Mouse (Mus musculus) gastrocnemius, postnatal 4 days (tissue): ENCODE results near the gene Sall4. TPM values are rescaled to one million over a fixed set of nuclear protein-coding genes. Genes with fewer than 3 reads are reported as not detected.

Source experiments
- DNase-seq, 2 experiments: peaks; one replicate each; pipeline ENCODE4 v3.0.0; 2021 to 2022; ENCODE audit warnings: low spot score in 2 of 2, mixed read lengths in 2 of 2
- long read RNA-seq, 2 experiments: library from polyadenylated mRNA; stranded (forward); transcript quantifications; one replicate each; pipeline ENCODE4 v2.0.0; 2021
- total RNA-seq, 2 experiments: library from RNA; stranded (reverse); gene quantifications; 2 replicates each; pipeline ENCODE4 v1.2.3; 2021

Gene Sall4
- under 1 TPM; 0.31 to 0.39 TPM for total RNA-seq
- long read RNA-seq, experiment 1, result 0 reads
- long read RNA-seq, experiment 2, partial matches to known transcripts, result 0 of 1 reads
- long read RNA-seq, experiment 2, other reads (novel, unspliced or antisense), result 0 of 1 reads

GRCm38 (mm10) chr2:168767582-168767981 is at the start of gene Sall4:
Sall4 (minus strand) TSS chr2:168767943.
- no peak for DNase-seq

- DNase-seq, result no peak
Observed at GRCm38 (mm10) chr2:168813243-168813642, 45.5 kb upstream of the Sall4 start.

GRCm38 (mm10) chr2:168809895-168810294 is 42.2 kb upstream of the Sall4 start:
- no peak for DNase-seq

GRCm38 (mm10) chr2:168807681-168808080 is 39.9 kb upstream of the Sall4 start:
- no peak for DNase-seq

GRCm38 (mm10) chr2:168803849-168804248 is 36.1 kb upstream of the Sall4 start:
- DNase-seq, result no peak

- DNase-seq, result no peak
Observed at GRCm38 (mm10) chr2:168799326-168799725, 31.6 kb upstream of the Sall4 start.

GRCm38 (mm10) chr2:168798921-168799320 is 31.2 kb upstream of the Sall4 start:
- no peak for DNase-seq

- no peak for DNase-seq
Observed at GRCm38 (mm10) chr2:168791115-168791802, 23.5 kb upstream of the Sall4 start.

GRCm38 (mm10) chr2:168786174-168786573 is 18.4 kb upstream of the Sall4 start:
- DNase-seq, result no peak

GRCm38 (mm10) chr2:168780596-168780995 is 12.9 kb upstream of the Sall4 start:
- no peak for DNase-seq

- no peak for DNase-seq
Observed at GRCm38 (mm10) chr2:168780024-168780423, 12.3 kb upstream of the Sall4 start.

- no peak for DNase-seq
Observed at GRCm38 (mm10) chr2:168777481-168777880, 9.7 kb upstream of the Sall4 start.

GRCm38 (mm10) chr2:168776238-168776637 is 8.5 kb upstream of the Sall4 start:
- no peak for DNase-seq

GRCm38 (mm10) chr2:168769259-168769658 is 1.5 kb upstream of the Sall4 start:
- DNase-seq, result no peak

- peak in 1 of 2 experiments; percentile 15 for DNase-seq
Observed at GRCm38 (mm10) chr2:168766538-168767361, 993 bp downstream of the Sall4 start.

GRCm38 (mm10) chr2:168765696-168766537 is 1.8 kb downstream of the Sall4 start:
- DNase-seq, result no peak

- peak in 1 of 2 experiments; percentile 26 for DNase-seq
Observed at GRCm38 (mm10) chr2:168765065-168765681, 2.6 kb downstream of the Sall4 start.

- DNase-seq, result no peak
Observed at GRCm38 (mm10) chr2:168764460-168764867, 3.3 kb downstream of the Sall4 start.

- DNase-seq, result no peak
Observed at GRCm38 (mm10) chr2:168763785-168764184, 4.0 kb downstream of the Sall4 start.

- no peak for DNase-seq
Observed at GRCm38 (mm10) chr2:168762411-168762815, 5.3 kb downstream of the Sall4 start.

- no peak for DNase-seq
Observed at GRCm38 (mm10) chr2:168761954-168762353, 5.8 kb downstream of the Sall4 start.
